Comparison of ENCODE assay signal across 8 mouse cellular contexts in genomic region chr5:143000654-143001500, GRCm38 (mm10). TPM values are rescaled to one million over a fixed set of nuclear protein-coding genes. Genes with fewer than 3 reads are reported as not detected.
DNase-seq lines count a peak whose midpoint lies in the region; ATAC-seq and TF ChIP-seq lines count a peak whose summit lies in the region.

No protein-coding gene starts in this region.

- no peak for TF ChIP-seq EP300 in lung, postnatal 0 days (IDR thresholded peaks at IDR 0.05)

- H3K4me1 ChIP-seq in cortical plate, adult 2 months (ENCODE audit: control insufficient read depth, insufficient read depth, low read length), result no peaks in the 10 kb centered on the region
- peaks cover 36% of the 10 kb centered on the region for H3K4me1 ChIP-seq in heart, embryonic 11.5 days (ENCODE audit: control insufficient read depth, insufficient read depth, low read length)
- H3K4me1 ChIP-seq in lung, postnatal 0 days (ENCODE audit: insufficient read depth, low read depth, low read length), result no peaks in the 10 kb centered on the region; the same call in 1 of the 2 replicates

- peak overlapping the region; percentile 38; the same call in 1 of the 2 replicates for H3K27ac ChIP-seq in cortical plate, adult 2 months (ENCODE audit: insufficient read depth, low read length)
- H3K27ac ChIP-seq in heart, embryonic 11.5 days (ENCODE audit: low read depth, low read length), result peak overlapping the region; percentile 92
- H3K27ac ChIP-seq in lung, postnatal 0 days (ENCODE audit: low read length), result peak overlapping the region; percentile 71

- peak overlapping the region; percentile 49; the same call in 1 of the 2 replicates for H3K9ac ChIP-seq in heart, embryonic 11.5 days (ENCODE audit: low read depth, low read length)
- no peak overlapping the region for H3K9ac ChIP-seq in lung, postnatal 0 days (replicated peaks; ENCODE audit: low read depth)

- no peaks in the 10 kb centered on the region for H3K9me3 ChIP-seq in heart, embryonic 11.5 days (replicated peaks; ENCODE audit: control insufficient read depth, low read length)
- no peaks in the 10 kb centered on the region for H3K9me3 ChIP-seq in lung, postnatal 0 days (ENCODE audit: low read length)

- WGBS in heart, embryonic 11.5 days (ENCODE audit: insufficient replicate concordance), result 38% methylated on average over 9 of the region's 9 CpGs
- 40% methylated on average over 9 of the region's 9 CpGs for WGBS in lung, postnatal 0 days

- peak; percentile 43; the same call in 1 of the 2 replicates for ATAC-seq in heart, embryonic 11.5 days (replicated peaks; ENCODE audit: insufficient number of reproducible peaks, low FRiP score, low TSS enrichment)
- peak; percentile 77 for ATAC-seq in lung, postnatal 0 days

- no peak for TF ChIP-seq CTCF in cortical plate, adult 2 months (IDR thresholded peaks at IDR 0.05; ENCODE audit: extremely low read depth, insufficient read depth, low read length)
- TF ChIP-seq CTCF in lung, postnatal 0 days (IDR thresholded peaks at IDR 0.05), result no peak

- no peak for TF ChIP-seq POLR2A in cortical plate, adult 2 months (IDR thresholded peaks at IDR 0.05; ENCODE audit: extremely low read depth, insufficient read depth, low read length)

- H3K4me3 ChIP-seq in cortical plate, adult 2 months (ENCODE audit: insufficient read depth, low read length), result no peak overlapping the region
- H3K4me3 ChIP-seq in heart, embryonic 11.5 days (ENCODE audit: low read depth, low read length), result no peak overlapping the region
- H3K4me3 ChIP-seq in lung, postnatal 0 days (ENCODE audit: low read depth, low read length), result no peak overlapping the region

- H3K27me3 ChIP-seq in heart, embryonic 11.5 days (ENCODE audit: control insufficient read depth, insufficient read depth, low read length), result no peaks in the 10 kb centered on the region
- H3K27me3 ChIP-seq in lung, postnatal 0 days (replicated peaks; ENCODE audit: insufficient read depth, low read length), result no peaks in the 10 kb centered on the region

- peak overlapping the region; percentile 4; the same call in 1 of the 2 replicates for H3K4me2 ChIP-seq in heart, embryonic 11.5 days
- 0 out of 2 replicates have a peak overlapping the region, but pooled peaks have one; percentile 14 for H3K4me2 ChIP-seq in lung, postnatal 0 days (replicated peaks; ENCODE audit: low read depth, low read length)

- peak; percentile 86 for DNase-seq in NIH3T3 (ENCODE audit: low read depth)
- peak; percentile 77 for DNase-seq in kidney, postnatal 10 days
- DNase-seq in lung, postnatal 0 days (ENCODE audit: low spot score), result peak; percentile 60
- DNase-seq in thymus, postnatal 14 days, result peak; percentile 31
- DNase-seq in right cerebral cortex, postnatal 25 days, result no peak
- no peak for DNase-seq in adrenal gland, postnatal 14 days

- 0 out of 2 replicates have a peak, but pooled peaks cover 2% of the 10 kb centered on the region for H3K36me3 ChIP-seq in heart, embryonic 11.5 days (ENCODE audit: control insufficient read depth, insufficient read depth, low read length)
- H3K36me3 ChIP-seq in lung, postnatal 0 days (ENCODE audit: insufficient read depth, low read length), result no peaks in the 10 kb centered on the region

RNA-seq across cellular contexts. Expression of gene Fscn1, which starts 40.7 kb away (rescaled TPM):
- polyA plus RNA-seq in cortical plate, adult 2 months (2012; rRNA removed), result 260 and 267 TPM in 2 replicates
- 180 and 186 TPM in 2 replicates for polyA plus RNA-seq in heart, embryonic 11.5 days (2014; fragmentation: Nextera tagmentation; extraction: Ambion mirVana)
- polyA plus RNA-seq in lung, postnatal 0 days (2015; fragmentation: Nextera tagmentation; extraction: Ambion mirVana), result 69.1 and 81.4 TPM in 2 replicates
- 62.0 and 75.3 TPM in 2 replicates for total RNA-seq in adrenal gland, postnatal 14 days (2021)

Comparison
In these comparisons a context has a peak if more than half of its experiments do, and no peak if none do; other contexts are left out.
1. DNase-seq: peak in NIH3T3 (single experiment), kidney, postnatal 10 days (single experiment), lung, postnatal 0 days (single experiment) and thymus, postnatal 14 days (single experiment); none in right cerebral cortex, postnatal 25 days (single experiment) and adrenal gland, postnatal 14 days (single experiment).
2. H3K27ac ChIP-seq: peak in every context shown above with its lines; median percentile 92 in heart, embryonic 11.5 days; 71 in lung, postnatal 0 days; 38 in cortical plate, adult 2 months.